Mouse (Mus musculus) brain, embryonic 18.5 days (tissue): ENCODE data around the gene Tnfsf9.

ENCODE experiments used
- DNase-seq: peaks from one replicate; pipeline ENCODE4 v3.0.0-alpha.2; 2012; ENCODE audit warnings: low read depth, low spot score

The Tnfsf9 gene

DNA sequence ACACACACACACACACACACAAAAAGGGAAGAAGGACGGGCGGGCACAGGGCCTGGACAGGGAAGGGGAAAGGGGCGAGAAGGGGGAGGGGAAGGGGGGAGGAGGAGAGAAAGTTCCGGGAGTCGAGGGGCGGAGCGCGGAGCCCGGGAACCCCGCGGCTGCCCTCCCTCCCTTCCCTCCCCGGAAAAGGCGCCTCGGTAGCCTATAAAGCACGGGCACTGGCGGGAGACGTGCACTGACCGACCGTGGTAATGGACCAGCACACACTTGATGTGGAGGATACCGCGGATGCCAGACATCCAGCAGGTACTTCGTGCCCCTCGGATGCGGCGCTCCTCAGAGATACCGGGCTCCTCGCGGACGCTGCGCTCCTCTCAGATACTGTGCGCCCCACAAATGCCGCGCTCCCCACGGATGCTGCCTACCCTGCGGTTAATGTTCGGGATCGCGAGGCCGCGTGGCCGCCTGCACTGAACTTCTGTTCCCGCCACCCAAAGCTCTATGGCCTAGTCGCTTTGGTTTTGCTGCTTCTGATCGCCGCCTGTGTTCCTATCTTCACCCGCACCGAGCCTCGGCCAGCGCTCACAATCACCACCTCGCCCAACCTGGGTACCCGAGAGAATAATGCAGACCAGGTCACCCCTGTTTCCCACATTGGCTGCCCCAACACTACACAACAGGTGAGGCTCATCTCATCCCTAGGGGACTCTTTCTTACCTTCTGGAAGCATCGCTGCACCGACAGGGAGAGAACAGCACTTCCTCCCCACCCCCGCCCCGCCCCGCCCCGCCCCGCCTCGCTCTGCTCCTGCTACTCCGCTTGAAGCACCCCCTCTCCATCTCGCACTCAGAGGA is at the start of gene Tnfsf9:
TSS of gene Tnfsf9 (plus strand) at position 145 of the 854 bp plus-strand sequence.
- DNase-seq, result no peak

DNA sequence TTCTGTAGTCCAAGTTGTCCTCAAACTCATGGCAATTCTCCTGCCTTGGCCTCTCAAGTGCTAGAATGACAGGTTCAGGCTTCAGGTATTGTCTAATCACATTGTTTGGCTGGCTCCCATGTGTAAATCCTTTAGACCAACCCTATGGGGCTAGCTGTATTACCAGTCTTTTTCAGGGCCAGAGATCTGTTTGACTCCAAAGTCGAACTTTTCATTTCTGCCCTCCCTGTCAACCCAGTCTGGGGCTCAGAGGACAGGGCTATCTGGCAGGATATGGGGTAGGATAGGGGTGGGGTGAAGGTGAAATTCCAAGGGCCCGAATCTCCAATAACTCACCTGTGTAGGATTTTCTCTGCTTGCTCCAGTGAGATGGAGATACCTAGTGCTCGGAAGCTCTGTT is 48.9 kb upstream of the Tnfsf9 start:
- DNase-seq, result no peak

DNA sequence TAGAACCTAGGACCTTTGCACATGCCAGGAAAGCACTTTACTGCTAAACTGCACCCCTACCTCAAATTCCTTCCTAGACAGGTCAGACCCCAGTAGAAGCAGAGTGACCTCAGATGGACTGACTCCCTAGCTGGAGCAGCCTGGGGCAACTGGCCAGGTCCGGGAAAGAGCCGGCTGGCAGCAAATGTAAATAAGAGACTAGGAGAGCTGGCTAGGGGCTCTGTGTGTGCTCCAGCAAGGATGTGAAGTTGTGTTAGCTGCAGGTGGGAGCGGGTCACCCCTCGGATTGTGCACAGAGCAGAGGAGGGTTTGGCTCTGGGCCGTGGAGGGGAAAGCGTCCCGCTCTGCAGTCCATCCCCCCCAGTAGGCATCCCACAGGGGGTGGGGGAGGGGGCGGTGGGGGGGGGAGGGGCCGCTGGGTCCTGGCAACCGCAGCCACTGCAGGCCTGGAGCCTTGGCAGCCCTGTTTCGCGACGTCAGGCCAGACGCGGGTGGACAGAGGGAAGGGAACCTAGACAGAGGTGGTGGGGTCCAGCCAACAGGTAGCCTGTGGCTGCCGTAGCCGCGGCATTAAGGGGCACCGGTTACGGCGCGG is 46.1 kb upstream of the Tnfsf9 start, which contains the start of gene Crb3:
TSS of gene Crb3 (plus strand) at position 215 of the 595 bp plus-strand sequence.
- DNase-seq, result no peak

DNA sequence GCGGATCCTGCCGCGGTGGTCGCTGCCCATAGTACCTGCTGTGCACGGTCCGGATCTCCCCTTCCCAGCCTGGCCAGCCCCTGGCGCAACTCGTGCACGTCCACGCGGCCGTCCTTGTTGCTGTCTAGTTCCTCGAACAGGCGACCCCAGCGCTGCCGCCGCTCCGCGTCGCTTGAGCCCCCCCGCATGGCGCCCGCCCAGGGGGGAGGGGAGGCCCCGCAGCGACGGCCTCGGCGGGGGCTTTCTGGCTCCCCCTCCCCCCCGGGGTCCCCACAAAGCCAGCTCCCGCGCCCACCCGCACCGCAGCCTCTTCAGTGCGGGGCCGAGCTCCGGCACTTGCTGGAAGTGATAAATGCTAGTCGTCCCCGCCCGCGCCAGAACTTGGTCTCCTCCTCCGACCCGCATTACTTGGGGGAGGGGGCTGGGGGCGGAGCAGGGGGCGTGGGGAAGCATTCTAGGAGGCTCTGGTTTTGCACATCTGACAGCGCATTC is 45.6 kb upstream of the Tnfsf9 start, which contains the start of gene Slc25a23:
TSS of gene Slc25a23 (minus strand) at position 378 of the 492 bp plus-strand sequence.
- peak; percentile 85 for DNase-seq

GRCm38 (mm10) chr17:57060231-57060801 is 44.8 kb upstream of the Tnfsf9 start:
- peak; percentile 93 for DNase-seq

DNA sequence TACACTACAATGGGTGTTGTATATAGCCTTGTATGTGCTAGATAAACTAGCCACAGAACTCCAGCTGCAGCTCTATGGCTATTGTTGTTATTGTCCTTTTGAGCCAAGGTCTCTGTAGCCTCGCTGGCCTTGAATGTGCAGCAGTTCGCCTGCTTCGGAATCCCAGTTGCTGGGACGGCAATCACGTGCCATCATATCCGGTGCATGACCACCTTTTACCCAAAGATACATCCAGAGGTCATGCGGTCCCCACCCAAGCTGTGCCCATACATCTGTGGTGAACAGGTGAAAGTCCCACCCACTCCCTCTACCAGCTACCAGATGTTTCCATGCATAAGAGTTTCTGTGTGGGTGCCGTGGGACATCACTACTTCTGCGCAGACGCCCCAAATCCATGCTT is 44.1 kb upstream of the Tnfsf9 start:
- DNase-seq, result no peak

GRCm38 (mm10) chr17:57062011-57062521 is 43.1 kb upstream of the Tnfsf9 start:
- no peak for DNase-seq

- no peak for DNase-seq
Measured at GRCm38 (mm10) chr17:57062548-57062947, 42.6 kb upstream of the Tnfsf9 start.

DNA sequence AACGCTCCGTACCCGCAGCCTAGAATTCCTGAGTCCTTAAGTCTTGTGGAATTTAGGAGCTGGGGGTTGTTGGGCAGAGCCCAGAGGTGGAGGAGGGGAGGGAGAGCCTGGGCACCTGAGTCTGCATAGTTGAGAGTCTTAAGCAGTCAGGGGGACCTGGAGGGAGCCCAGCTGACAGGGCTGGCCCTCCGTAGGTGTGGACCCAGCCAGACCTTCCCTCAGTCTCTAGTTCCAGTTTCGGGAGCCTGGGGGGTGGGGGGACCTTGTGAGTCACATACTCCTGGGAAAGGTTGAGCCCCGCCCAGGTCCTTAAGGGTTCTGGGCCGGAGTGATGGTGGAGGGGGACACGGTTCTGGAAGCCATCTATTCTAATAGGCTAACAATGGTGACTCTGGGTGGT is 42.1 kb upstream of the Tnfsf9 start:
- no peak for DNase-seq

GRCm38 (mm10) chr17:57066908-57067307 is 38.2 kb upstream of the Tnfsf9 start:
- no peak for DNase-seq

GRCm38 (mm10) chr17:57070272-57070671 is 34.9 kb upstream of the Tnfsf9 start:
- DNase-seq, result no peak

DNA sequence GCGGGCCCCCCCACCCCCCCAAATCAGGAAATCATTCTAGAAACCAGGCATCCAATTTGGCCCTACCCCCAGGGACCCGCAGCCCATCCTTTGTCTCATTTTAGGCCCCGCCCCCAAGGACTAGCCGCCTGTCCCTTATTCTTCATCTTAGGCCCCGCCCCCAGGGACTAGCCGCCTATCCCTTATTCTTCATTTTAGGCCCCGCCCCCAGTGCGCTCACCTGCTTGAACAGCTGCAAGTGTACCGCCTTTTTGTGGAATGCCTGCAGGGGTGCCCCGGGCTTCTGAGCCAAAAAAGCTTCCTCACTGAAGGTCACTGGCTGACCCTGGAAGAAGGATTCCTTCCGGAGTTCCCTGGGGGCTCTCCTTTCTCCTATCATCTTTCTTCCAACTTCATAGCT is 34.4 kb upstream of the Tnfsf9 start:
- no peak for DNase-seq

DNA sequence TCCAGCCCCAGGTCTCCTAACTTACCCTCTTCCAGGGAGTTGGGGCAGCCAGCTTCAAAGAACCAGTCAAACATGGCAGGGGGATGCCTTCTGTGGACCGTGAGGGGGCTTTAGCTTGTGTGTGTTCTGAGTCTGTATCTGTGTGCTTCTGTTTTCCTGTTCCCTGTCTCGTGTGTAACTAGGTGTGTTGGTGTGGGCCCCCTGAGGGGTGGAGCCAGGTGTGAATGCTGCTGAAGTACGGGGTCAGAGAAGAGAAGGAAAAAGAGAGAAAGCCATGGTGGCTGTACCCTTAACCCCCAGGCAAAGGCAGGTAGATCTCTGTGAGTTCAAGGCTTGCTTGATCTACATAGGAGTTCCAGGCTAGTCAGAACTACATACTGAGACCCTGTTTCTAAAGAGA is 28.2 kb upstream of the Tnfsf9 start:
- no peak for DNase-seq

- no peak for DNase-seq
Measured at GRCm38 (mm10) chr17:57078336-57078735, 26.8 kb upstream of the Tnfsf9 start, which contains the start of gene Dennd1c. Gene Dennd1c, minus strand, starts transcription at chr17:57078514.

- no peak for DNase-seq
Measured at GRCm38 (mm10) chr17:57079919-57080318, 25.2 kb upstream of the Tnfsf9 start.

DNA sequence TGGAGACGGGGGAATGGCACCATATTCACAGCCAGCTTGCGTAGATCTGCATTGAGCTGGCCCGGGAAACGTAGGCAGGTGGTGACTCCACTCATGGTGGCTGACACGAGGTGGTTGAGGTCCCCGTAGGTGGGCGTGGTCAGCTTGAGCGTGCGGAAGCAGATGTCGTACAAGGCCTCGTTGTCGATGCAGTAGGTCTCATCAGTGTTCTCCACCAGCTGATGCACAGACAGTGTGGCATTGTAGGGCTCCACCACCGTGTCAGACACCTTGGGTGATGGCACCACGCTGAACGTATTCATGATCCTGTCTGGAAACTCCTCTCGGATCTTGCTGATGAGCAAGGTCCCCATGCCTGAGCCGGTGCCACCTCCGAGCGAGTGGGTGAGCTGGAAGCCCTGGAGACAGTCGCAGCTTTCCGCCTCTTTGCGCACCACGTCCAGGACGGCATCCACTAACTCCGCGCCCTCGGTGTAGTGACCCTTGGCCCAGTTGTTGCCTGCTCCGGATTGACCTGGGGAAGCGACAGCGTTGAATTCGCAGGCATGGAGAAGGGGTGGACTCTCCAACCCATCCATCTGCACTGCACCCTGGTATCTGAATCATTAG is 23.8 kb upstream of the Tnfsf9 start:
- DNase-seq, result no peak

DNA sequence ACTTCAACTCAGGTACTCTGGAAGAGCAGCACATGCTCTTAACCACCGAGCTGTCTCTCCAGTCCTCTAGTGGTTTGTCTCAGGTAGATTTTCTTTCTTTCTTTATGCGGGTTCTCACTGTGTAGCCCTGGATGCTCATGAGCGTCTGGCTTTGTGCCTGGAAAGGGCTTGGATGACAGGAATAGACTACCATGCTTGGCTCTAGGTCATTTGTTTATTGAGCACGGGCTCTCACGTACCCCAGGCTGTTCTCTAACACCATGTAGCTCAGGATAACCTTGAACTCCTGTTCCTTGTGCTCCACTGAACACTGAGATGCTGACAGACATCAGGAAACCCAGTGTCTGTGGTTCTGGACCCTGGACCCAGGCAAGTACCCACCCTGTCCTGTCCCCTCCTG is 22.6 kb upstream of the Tnfsf9 start:
- DNase-seq, result no peak

GRCm38 (mm10) chr17:57085970-57086757 is 19.0 kb upstream of the Tnfsf9 start:
- DNase-seq, result no peak

- peak; percentile 71 for DNase-seq
Measured at GRCm38 (mm10) chr17:57087049-57087832, 17.9 kb upstream of the Tnfsf9 start, which contains the start of gene Tubb4a. Gene Tubb4a, minus strand, starts transcription at chr17:57087782.

DNA sequence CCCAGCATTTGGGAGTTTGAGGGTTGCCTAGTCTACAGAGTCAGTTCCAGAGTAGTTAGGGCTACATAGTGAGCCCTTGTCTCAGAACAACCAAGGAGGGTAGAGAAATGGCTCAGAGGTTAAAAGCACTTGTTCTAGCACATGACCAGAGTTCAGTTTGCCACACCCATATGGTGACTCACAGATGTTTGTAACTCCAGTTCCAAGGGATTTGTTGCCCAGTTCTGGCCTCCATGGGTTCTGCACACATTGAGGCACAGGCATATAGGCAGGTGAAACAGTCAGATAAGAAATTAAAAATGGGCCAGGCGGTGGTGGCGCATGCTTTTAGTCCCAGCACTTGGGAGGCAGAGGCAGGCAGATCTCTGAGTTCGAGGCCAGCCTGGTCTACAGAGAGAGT is 10.9 kb upstream of the Tnfsf9 start:
- DNase-seq, result no peak
